Mouse (Mus musculus): ENCODE measurements around the gene Nek8. TPM values are rescaled to one million over a fixed set of nuclear protein-coding genes. Genes with fewer than 3 reads are reported as not detected.
"Not testable (repeated sequence)": the region's sequence is repeated elsewhere in the genome, so short reads cannot be mapped to it uniquely, and the experiment has no call there.

Nek8 gene
- polyA plus RNA-seq, 2 experiments: 7.4 to 10.6 TPM

GRCm38 (mm10) chr11:78136132-78136531, 40.3 kb downstream of the Nek8 start:
- H3K4me3 ChIP-seq (ENCODE audit: insufficient read depth in 1 of 2, low read depth in 2 of 2, low read length in 2 of 2): no peak overlapping the region
- H3K4me2 ChIP-seq (ENCODE audit: low read depth): no peak overlapping the region
- no peak overlapping the region for H3K9ac ChIP-seq (replicated peaks)
- 16% methylated on average over 1 of the region's 1 CpGs for WGBS (ENCODE audit: insufficient replicate concordance)
- H3K9me3 ChIP-seq (ENCODE audit: control insufficient read depth, low read length): no peaks in the 10 kb centered on the region
- no peak overlapping the region for H3K27ac ChIP-seq
- H3K4me1 ChIP-seq (replicated peaks; ENCODE audit: control insufficient read depth in 2 of 2, insufficient read depth in 2 of 2, low read length in 1 of 2): peaks cover 31 to 53% of the 10 kb centered on the region in 2 experiments
- TF ChIP-seq CTCF (IDR thresholded peaks at IDR 0.05; ENCODE audit: low read depth) (no peak), EP300 (IDR thresholded peaks at IDR 0.05; ENCODE audit: low read depth) (no peak)
- ATAC-seq (ENCODE audit: insufficient read depth) (no peak), DNase-seq (ENCODE audit: low read depth in 3 of 3, low spot score in 3 of 3) (no peak)
- no peaks in the 10 kb centered on the region for H3K27me3 ChIP-seq (ENCODE audit: control insufficient read depth, insufficient read depth, low read length)
- no peaks in the 10 kb centered on the region for H3K36me3 ChIP-seq (replicated peaks; ENCODE audit: control insufficient read depth, insufficient read depth, low read depth)

GRCm38 (mm10) chr11:78135314-78135713, 41.2 kb downstream of the Nek8 start:
- not testable (repeated sequence) for H3K9ac ChIP-seq (replicated peaks); H3K4me3 ChIP-seq (ENCODE audit: insufficient read depth in 1 of 2, low read depth in 2 of 2, low read length in 2 of 2); H3K27ac ChIP-seq; H3K27me3 ChIP-seq (ENCODE audit: control insufficient read depth, insufficient read depth, low read length); ATAC-seq (ENCODE audit: insufficient read depth); H3K9me3 ChIP-seq (ENCODE audit: control insufficient read depth, low read length); H3K4me2 ChIP-seq (ENCODE audit: low read depth); DNase-seq (ENCODE audit: low read depth in 3 of 3, low spot score in 3 of 3); H3K36me3 ChIP-seq (replicated peaks; ENCODE audit: control insufficient read depth, insufficient read depth, low read depth)
- 66% methylated on average over 7 of the region's 7 CpGs for whole genome bisulfite sequencing (ENCODE audit: insufficient replicate concordance)
- peaks cover 23 to 45% of the 10 kb centered on the region in 2 experiments for H3K4me1 ChIP-seq (replicated peaks; ENCODE audit: control insufficient read depth in 2 of 2, insufficient read depth in 2 of 2, low read length in 1 of 2)

- 49% methylated on average over 3 of the region's 3 CpGs for WGBS (ENCODE audit: insufficient replicate concordance)
- H3K4me2 ChIP-seq (ENCODE audit: low read depth): no peak overlapping the region
- ATAC-seq (ENCODE audit: insufficient read depth) (no peak), DNase-seq (ENCODE audit: low read depth in 3 of 3, low spot score in 3 of 3) (no peak)
- peak overlapping the region; percentile 27 for H3K27ac ChIP-seq
- TF ChIP-seq CTCF (IDR thresholded peaks at IDR 0.05; ENCODE audit: low read depth): no peak
- no peak for TF ChIP-seq EP300 (IDR thresholded peaks at IDR 0.05; ENCODE audit: low read depth)
- H3K9me3 ChIP-seq (ENCODE audit: control insufficient read depth, low read length): no peaks in the 10 kb centered on the region
- H3K36me3 ChIP-seq (replicated peaks; ENCODE audit: control insufficient read depth, insufficient read depth, low read depth): no peaks in the 10 kb centered on the region
- no peak overlapping the region for H3K9ac ChIP-seq (replicated peaks)
- no peak overlapping the region for H3K4me3 ChIP-seq (ENCODE audit: insufficient read depth in 1 of 2, low read depth in 2 of 2, low read length in 2 of 2)
- H3K4me1 ChIP-seq (replicated peaks; ENCODE audit: control insufficient read depth in 2 of 2, insufficient read depth in 2 of 2, low read length in 1 of 2): peaks cover 23 to 43% of the 10 kb centered on the region in 2 experiments
- no peaks in the 10 kb centered on the region for H3K27me3 ChIP-seq (ENCODE audit: control insufficient read depth, insufficient read depth, low read length)
Measured at GRCm38 (mm10) chr11:78134344-78134743, 42.1 kb downstream of the Nek8 start.

- H3K27ac ChIP-seq: peak overlapping the region; percentile 27
- peaks cover 21 to 41% of the 10 kb centered on the region in 2 experiments for H3K4me1 ChIP-seq (replicated peaks; ENCODE audit: control insufficient read depth in 2 of 2, insufficient read depth in 2 of 2, low read length in 1 of 2)
- no peak overlapping the region for H3K4me3 ChIP-seq (ENCODE audit: insufficient read depth in 1 of 2, low read depth in 2 of 2, low read length in 2 of 2)
- 0 out of 2 replicates have a peak overlapping the region, but pooled peaks have one; percentile 15 for H3K4me2 ChIP-seq (ENCODE audit: low read depth)
- ATAC-seq (ENCODE audit: insufficient read depth): peak; percentile 35; the same call in 1 of the 2 replicates
- H3K9me3 ChIP-seq (ENCODE audit: control insufficient read depth, low read length): no peaks in the 10 kb centered on the region
- WGBS (ENCODE audit: insufficient replicate concordance): 21% methylated on average over 6 of the region's 6 CpGs
- no peaks in the 10 kb centered on the region for H3K27me3 ChIP-seq (ENCODE audit: control insufficient read depth, insufficient read depth, low read length)
- no peaks in the 10 kb centered on the region for H3K36me3 ChIP-seq (replicated peaks; ENCODE audit: control insufficient read depth, insufficient read depth, low read depth)
- TF ChIP-seq EP300 (IDR thresholded peaks at IDR 0.05; ENCODE audit: low read depth) (no peak), CTCF (IDR thresholded peaks at IDR 0.05; ENCODE audit: low read depth) (no peak)
- H3K9ac ChIP-seq (replicated peaks): no peak overlapping the region
- no peak for DNase-seq (ENCODE audit: low read depth in 3 of 3, low spot score in 3 of 3)
Measured at GRCm38 (mm10) chr11:78133915-78134314, 42.6 kb downstream of the Nek8 start.

GRCm38 (mm10) chr11:78129458-78129857, 47.0 kb downstream of the Nek8 start:
- Histone ChIP-seq H3K4me2 (ENCODE audit: low read depth) (no peak overlapping the region), H3K27me3 (ENCODE audit: control insufficient read depth, insufficient read depth, low read length) (no peaks in the 10 kb centered on the region), H3K9me3 (ENCODE audit: control insufficient read depth, low read length) (no peaks in the 10 kb centered on the region), H3K9ac (replicated peaks) (no peak overlapping the region), H3K27ac (no peak overlapping the region), H3K4me3 (ENCODE audit: insufficient read depth in 1 of 2, low read depth in 2 of 2, low read length in 2 of 2) (no peak overlapping the region), H3K4me1 (replicated peaks; ENCODE audit: control insufficient read depth in 2 of 2, insufficient read depth in 2 of 2, low read length in 1 of 2) (peaks cover 28 to 44% of the 10 kb centered on the region in 2 experiments), H3K36me3 (replicated peaks; ENCODE audit: control insufficient read depth, insufficient read depth, low read depth) (no peaks in the 10 kb centered on the region)
- TF ChIP-seq EP300 (IDR thresholded peaks at IDR 0.05; ENCODE audit: low read depth) (no peak), CTCF (IDR thresholded peaks at IDR 0.05; ENCODE audit: low read depth) (no peak)
- ATAC-seq (ENCODE audit: insufficient read depth) (no peak), DNase-seq (ENCODE audit: low read depth in 3 of 3, low spot score in 3 of 3) (no peak)
- WGBS (ENCODE audit: insufficient replicate concordance): 61% methylated on average over 8 of the region's 8 CpGs

All from liver, embryonic 14.5 days (tissue).